Mouse (Mus musculus): ENCODE results near the gene Rnf7.
"Not testable (repeated sequence)": the region's sequence is repeated elsewhere in the genome, so short reads cannot be mapped to it uniquely, and the experiment has no call there.

Rnf7 gene

GRCm38 (mm10) chr9:96478071-96478888 lies at the start of gene Rnf7:
Gene Rnf7 (minus strand): TSS chr9:96478675.
- DNase-seq (ENCODE audit: low spot score): peak; percentile 100

GRCm38 (mm10) chr9:96526011-96526410 lies 47.5 kb upstream of the Rnf7 start:
- DNase-seq (ENCODE audit: low spot score): no peak

- DNase-seq (ENCODE audit: low spot score): no peak
Measured at GRCm38 (mm10) chr9:96524972-96525506, 46.6 kb upstream of the Rnf7 start, which contains the start of gene Gm28729. Gene Gm28729 (minus strand): TSS chr9:96525264.

GRCm38 (mm10) chr9:96523148-96523547 lies 44.7 kb upstream of the Rnf7 start:
- no peak for DNase-seq (ENCODE audit: low spot score)

- not testable (repeated sequence) for DNase-seq (ENCODE audit: low spot score)
Measured at GRCm38 (mm10) chr9:96521574-96521973, 43.1 kb upstream of the Rnf7 start.

GRCm38 (mm10) chr9:96517429-96517828 lies 39.0 kb upstream of the Rnf7 start:
- no peak for DNase-seq (ENCODE audit: low spot score)

GRCm38 (mm10) chr9:96516806-96517205 lies 38.3 kb upstream of the Rnf7 start:
- no peak for DNase-seq (ENCODE audit: low spot score)

GRCm38 (mm10) chr9:96515737-96516136 lies 37.3 kb upstream of the Rnf7 start:
- no peak for DNase-seq (ENCODE audit: low spot score)

- DNase-seq (ENCODE audit: low spot score): no peak
Measured at GRCm38 (mm10) chr9:96514278-96514677, 35.8 kb upstream of the Rnf7 start.

- no peak for DNase-seq (ENCODE audit: low spot score)
Measured at GRCm38 (mm10) chr9:96506011-96506498, 27.6 kb upstream of the Rnf7 start.

GRCm38 (mm10) chr9:96505156-96505555 lies 26.7 kb upstream of the Rnf7 start:
- DNase-seq (ENCODE audit: low spot score): no peak

- DNase-seq (ENCODE audit: low spot score): no peak
Measured at GRCm38 (mm10) chr9:96504116-96504895, 25.8 kb upstream of the Rnf7 start.

GRCm38 (mm10) chr9:96502856-96503610 lies 24.6 kb upstream of the Rnf7 start:
- no peak for DNase-seq (ENCODE audit: low spot score)

- DNase-seq (ENCODE audit: low spot score): no peak
Measured at GRCm38 (mm10) chr9:96501217-96501616, 22.7 kb upstream of the Rnf7 start.

GRCm38 (mm10) chr9:96493212-96493611 lies 14.7 kb upstream of the Rnf7 start:
- no peak for DNase-seq (ENCODE audit: low spot score)

- peak; percentile 25 for DNase-seq (ENCODE audit: low spot score)
Measured at GRCm38 (mm10) chr9:96491810-96492209, 13.3 kb upstream of the Rnf7 start.

GRCm38 (mm10) chr9:96487869-96488268 lies 9.4 kb upstream of the Rnf7 start:
- not testable (repeated sequence) for DNase-seq (ENCODE audit: low spot score)

- no peak for DNase-seq (ENCODE audit: low spot score)
Measured at GRCm38 (mm10) chr9:96483648-96484047, 5.2 kb upstream of the Rnf7 start.

GRCm38 (mm10) chr9:96483028-96483427 lies 4.6 kb upstream of the Rnf7 start:
- DNase-seq (ENCODE audit: low spot score): no peak

- no peak for DNase-seq (ENCODE audit: low spot score)
Measured at GRCm38 (mm10) chr9:96472356-96472755, 6.1 kb downstream of the Rnf7 start.

- not testable (repeated sequence) for DNase-seq (ENCODE audit: low spot score)
Measured at GRCm38 (mm10) chr9:96471681-96472080, 6.8 kb downstream of the Rnf7 start.
